Mouse (Mus musculus) kidney, postnatal 14 days (tissue): ENCODE results near the gene Nudc.

Experiments
- DNase-seq: peaks from one replicate; pipeline ENCODE4 v3.0.0; 2022; ENCODE audit warnings: mixed read lengths

Gene Nudc

DNA sequence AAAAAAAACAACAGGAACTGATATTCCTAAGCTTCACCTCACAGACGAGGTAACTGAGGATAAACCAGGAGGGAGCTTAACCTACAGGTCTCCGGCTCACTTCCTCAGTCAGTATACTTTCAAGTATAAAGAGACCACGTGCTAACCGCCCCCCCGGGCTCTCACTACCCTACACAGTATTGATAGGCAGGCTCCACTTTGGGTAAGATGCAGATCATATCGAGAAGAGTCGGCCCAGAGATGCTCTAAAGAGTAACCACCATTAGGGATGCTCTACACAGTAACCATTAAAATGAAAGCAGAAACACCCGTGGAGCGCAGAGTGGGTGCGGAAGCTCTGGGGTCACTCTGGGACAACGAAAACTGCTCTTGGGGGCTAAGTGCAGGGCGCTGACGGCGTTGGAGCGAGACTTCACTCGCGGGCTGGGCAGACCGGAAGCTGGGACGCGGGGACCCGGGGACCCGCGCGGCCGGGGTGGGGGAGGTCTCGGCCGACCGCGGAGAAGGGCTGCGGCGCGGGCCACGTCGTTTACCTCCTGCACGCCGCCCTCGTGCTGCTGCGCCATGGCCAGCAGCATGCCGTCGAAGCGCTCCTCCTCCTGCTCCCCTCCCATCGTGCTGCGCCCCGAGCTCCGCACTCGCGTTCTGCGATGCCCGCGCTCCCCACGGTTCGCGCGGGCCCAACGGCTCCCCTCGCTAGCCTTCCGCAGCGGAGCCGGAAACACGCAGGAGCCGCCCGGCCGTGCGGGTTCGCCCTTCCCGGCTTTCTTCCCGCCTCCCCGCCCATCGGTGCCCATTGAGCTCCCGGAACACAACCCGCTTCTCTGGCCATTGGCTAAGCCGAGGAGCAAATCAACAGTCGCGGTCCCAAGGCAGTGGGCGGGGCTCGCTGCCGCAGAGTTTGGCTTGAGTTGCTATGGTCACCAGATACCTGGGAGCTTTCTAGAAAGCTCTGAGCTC is at the start of gene Nudc:
TSS of gene Nudc (minus strand) at position 725 of the 960 bp plus-strand sequence.
- peak; percentile 98 for DNase-seq

DNA sequence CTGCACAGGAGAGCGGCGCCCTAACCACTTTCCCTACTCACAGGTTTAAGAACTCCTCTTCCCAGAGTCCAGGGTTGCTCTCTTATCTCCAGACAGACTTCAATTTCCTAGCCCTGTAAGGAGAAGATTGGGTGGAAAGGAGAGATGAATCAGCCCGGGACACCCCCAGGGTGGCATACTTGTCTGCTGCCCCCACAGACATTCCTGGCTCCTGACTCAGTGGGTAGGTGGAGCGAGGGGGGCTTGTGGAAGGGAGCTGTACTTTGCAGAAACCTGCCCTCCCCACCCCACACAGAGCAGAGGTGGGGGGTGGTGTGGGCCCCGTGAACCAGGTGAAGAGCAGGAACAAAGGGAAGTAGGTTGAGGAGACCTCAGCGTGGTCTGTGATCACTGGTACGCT is 49.7 kb upstream of the Nudc start:
- DNase-seq, result no peak

DNA sequence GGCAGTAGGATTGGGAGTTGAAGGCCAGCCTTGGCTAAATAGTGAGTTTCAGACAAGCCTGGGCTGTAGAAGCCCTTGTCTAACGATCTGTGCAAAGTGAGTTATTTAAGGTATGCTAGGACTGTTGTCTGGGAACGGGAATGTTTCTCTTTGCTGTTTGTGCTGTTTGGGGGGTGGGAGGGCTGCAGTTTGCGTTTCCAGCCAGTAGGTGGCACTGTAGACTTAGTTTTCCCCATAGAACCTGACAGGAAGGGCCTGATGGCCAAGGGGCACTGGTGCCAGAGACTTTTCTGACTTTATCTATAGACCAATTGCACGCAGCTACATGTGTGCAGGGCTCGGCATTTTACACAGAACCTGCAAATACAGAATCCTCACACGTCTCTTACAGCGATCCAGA is 46.8 kb upstream of the Nudc start:
- DNase-seq, result peak; percentile 86

DNA sequence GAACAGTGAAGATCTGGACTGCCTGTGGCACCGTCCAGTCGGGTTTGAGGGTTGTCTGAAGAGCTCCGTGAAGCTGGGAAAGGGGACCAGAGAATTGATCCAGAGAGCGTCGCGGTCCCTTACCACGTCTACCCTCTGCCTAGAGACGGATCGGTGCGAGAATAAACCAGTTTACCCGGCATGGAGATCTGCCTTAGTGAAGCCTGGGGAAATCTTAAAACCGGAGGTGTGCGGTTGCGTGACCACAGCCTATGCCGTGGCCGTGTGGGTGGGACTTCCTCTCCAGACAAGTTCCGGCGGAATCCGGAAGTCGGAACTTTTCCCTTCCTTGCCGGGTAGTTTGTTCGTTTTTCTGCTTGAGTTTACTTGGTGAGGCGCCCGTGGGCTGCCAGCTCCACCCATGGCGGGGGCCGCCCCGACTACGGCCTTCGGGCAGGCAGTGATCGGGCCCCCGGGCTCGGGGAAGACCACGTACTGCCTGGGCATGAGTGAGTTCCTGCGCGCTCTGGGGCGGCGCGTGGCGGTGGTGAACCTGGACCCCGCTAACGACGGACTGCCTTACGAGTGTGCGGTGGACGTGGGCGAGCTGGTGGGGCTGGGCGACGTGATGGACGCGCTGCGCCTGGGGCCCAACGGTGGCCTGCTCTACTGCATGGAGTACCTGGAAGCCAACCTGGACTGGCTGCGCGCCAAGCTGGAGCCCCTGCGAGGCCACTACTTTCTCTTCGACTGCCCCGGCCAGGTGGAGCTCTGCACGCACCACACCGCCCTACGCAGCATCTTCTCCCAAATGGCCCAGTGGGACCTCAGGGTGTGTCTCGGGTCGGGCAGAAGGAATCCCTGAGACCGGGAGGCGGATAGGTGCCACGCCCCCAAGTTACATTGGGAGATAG is 38.5 kb upstream of the Nudc start, which contains the start of gene Gpn2:
TSS of gene Gpn2 (plus strand) at position 304 of the 893 bp plus-strand sequence.
- DNase-seq, result peak; percentile 88

DNA sequence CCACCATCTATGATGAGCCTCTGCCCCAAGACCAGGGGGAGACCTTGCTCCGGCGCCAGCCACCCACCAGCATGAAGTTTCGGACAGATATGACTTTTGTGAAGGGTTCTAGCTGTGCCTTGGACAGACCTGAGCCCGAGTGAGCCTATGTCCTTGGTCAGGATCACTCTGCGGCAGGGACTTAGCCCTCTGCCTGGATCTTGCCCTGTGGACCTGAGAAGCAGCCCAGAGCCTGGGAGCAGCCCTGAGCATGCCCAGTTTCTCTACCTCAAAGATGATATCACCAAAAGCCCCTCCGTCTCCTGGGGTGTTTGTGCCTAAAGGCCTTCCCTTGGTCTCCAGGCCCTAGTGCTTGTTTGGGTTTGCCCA is 37.9 kb upstream of the Nudc start:
- no peak for DNase-seq

DNA sequence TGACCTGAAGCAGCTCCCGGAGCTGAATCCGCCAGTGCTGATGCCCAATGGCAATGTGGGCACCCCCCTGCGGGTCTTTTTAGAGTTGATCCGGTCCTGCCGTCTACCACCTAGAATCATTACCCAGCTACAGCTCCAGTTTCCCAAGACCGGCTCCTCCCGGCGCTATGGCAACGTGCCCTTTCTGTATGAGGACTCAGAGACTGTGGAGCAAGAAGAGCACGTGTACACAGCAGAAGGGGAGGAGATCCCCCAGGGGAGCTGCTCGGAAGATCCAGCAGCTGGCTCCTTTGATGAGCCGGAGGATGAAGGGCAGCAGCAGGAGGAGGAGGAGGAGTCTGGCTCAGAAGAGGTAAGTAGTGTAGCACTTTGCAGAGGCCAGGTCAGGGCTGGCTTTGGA is 32.2 kb upstream of the Nudc start:
- no peak for DNase-seq

DNA sequence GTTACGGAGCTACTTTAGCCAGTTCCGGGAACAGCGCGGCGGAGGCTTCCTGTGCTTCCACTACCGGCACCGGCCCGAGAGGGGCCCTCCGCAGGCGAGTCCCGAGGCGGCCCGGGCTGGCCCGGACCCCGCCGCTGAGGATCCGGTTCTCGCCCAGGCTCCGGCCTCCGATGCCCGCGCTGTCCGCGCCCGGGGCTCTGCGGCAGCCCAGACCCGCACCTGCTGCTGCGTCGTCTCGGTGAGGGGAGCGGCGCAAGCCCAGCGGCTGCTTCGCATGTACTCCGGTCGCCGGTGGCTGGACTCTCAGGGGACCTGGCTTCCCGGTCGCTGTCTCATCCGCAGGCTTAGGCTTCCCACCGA is 29.0 kb upstream of the Nudc start:
- no peak for DNase-seq

DNA sequence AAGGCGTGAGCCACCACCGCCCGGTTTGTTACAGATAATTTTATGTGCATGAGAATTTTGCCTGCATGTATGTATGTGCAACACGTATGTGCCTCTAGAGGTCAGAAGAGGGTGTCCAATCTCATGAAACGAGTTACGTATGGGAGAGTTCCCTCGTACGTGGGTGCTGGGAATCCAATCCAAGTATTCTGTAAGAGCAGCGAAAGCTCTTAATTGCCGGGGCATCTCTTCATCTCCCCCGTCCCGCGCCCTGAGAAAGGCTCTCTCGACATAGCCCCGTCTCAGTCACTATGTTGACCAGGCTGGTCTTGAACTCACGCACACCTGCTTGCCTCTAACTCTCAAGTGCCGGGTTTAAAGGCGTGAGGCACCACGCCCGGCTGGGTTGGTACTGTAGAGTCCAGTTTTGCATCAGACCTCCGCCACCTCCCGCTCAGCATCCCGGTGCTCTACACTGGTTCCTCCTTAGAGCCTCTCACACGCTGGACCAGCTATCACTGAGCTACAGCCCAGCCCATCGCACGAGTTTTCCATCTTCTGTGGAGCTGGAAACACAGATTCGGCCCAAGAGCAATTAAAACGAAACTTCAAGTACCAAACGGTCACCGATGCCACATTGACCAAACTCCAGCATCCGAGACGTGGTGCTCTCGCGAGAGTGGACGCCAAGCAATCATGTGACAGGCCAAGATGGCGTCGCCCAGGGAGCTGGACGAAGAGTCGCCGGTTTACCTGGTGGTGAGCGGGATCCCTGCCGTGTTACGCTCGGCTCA is 28.5 kb upstream of the Nudc start, which contains the start of gene Gpatch3:
TSS of gene Gpatch3 (plus strand) at position 676 of the 773 bp plus-strand sequence.
- DNase-seq, result peak; percentile 95

DNA sequence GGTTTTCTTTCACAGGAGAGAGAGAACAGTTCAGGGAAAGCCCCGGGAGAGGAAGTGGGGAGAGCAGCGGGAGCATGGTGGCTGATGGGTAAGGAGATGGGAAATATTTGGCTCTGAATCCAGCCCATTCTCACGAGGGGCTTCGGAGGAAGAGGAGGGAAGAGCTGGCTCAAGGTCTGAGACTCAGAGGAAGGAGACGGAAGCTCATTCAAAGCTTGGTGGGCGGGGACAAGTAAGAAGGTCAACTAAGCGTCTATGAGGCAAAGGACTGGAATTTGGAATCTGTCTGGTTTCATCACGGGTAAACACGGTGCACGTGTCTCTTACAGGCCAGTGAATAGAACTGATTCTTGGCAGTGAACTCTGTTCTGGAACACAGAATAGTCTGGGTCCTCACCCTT is 24.3 kb upstream of the Nudc start:
- DNase-seq, result peak; percentile 79

DNA sequence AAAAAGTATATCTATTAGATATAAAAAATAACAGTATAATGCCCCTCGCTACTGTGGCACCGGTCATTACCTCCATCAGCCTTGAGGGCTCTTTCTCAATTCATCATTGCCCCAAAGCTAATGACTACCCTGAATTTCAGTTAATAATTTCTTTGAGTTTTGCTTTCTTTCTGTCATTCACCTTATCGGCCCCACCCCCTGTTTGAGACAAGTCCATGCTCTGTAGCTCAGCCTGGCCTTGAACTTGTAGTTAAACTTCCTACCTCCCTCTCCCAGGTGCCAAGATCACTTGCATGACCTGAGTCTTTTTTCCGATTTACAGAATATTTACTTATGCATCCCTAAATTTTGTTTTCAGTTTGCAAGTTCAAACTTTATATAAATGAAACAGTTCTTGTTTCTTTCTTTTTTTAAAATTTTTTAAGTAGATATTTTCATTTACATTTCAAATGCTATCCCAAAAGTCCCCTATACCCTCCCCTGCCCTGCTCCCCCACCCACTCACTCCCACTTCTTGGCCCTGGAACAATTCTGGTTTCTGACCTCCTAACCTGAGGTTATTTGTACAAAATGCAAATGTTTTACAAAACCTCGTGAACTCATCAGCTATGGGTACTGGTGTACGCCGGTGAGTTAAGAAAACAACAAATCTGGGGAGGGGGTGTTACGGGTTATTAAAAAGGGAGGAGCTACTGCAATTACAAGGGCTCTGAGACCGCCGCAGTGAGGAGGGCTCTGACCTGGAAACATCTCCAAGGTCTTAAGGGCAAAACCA is 23.7 kb upstream of the Nudc start:
- DNase-seq, result peak; percentile 39

DNA sequence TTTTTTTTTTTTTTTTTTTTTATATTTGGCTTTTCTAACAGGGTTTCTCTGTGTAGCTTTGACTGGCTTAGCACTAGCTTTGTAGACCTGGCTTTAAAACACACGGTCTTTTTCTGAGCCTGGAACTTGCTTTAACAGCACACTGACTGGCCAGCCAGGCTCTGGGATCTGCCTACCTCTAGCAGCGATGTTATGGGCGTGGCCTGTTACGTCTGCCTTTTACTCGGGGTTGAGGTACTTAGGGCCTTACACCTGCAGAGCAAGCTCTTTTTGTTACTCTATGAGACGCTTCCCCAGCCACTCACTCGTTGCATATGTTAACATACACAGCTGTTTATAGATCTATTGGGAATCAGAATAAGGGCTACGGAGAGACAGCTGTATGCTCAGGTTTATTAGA is 21.5 kb upstream of the Nudc start:
- DNase-seq, result no peak

DNA sequence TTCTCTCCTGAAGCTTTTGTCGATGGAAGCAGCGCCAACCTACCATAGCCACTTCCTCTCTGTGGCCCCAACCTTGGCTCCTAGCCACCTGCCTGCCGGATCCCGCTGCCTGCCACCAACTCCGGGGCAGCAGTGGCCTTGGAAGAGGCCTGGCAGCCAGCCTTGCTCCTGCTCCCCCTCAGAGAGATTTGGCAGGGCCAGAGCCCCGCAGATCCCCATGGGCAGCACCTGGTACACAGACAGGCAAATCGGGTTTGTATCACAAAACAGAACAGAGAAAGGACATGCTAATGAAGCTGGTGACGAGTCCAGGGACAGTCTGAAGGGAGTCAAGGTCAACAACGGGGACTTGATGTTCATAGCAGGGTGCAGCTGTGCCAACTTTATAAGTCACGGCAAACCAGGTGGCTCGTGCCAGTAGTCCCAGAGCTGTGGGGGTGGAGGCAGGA is 17.4 kb upstream of the Nudc start:
- DNase-seq, result peak; percentile 76

DNA sequence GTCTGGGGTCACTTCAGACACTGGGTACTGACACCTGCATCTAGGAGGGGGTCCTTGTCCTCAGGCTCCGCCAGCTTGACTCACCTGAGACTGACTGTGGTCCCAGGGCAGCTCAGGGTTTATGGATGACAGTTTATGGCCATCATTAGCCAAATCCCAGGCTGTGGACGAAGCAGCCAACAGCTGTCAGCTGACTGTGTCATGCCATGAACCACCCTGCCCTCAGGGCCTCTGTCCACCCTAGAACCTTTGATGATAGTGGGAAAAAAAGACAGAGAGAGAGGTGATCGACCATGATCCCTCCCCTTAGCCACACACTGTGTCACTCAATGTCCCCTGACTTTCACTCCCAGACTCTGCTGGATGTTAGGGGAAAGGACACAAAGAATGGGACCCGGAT is 15.8 kb upstream of the Nudc start:
- DNase-seq, result no peak

DNA sequence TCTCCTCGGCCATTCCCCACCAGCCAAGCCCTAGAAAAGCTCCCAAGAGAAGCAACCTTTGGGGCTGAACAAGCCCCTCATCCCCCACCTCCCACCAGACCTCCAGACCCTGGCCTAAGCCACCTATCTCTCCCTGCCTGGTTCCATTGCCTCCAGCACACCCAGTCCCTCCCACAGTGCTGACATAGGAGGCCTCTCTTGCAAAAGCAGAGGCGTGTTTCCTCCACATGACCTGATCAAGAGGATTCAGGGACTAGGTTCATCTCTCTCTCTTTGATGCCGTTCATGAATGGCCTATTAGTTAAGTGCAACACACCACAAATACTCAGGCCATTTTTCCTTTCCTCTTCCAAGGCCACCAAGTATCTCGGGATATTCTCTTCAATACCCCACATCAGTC is 14.1 kb upstream of the Nudc start:
- DNase-seq, result no peak

DNA sequence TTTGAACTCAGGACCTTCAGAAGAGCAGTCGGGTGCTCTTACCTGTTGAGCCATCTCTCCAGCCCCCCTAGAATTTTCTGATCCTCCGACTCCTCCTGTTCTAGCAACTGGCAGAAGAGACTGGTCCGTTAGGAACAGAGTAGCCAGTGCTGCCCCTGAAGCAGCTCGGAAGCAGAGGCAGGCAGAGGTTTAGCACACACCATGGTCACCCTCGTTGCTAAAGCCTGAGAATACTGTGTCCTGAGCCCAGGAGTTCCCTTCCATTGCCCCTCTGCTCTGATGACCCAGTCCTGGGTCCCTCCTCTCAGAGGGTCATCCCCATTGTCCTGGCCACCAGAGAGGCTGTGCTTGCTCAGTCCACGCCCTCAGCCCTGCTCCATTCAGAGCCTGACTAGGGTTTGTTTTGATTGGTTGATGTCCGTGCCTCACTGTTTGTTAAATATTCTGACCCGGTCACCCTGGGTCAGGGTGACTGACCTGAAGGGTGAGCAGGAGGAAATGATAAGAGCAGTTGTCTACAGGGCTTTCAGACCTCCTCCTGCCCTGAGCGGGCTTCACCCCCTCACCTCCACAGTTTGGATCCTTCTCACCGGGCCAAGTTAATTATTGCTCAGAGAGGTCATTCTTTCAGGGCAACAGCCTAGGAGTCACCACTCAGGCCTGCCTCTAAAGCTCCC is 11.4 kb upstream of the Nudc start:
- DNase-seq, result peak; percentile 72

DNA sequence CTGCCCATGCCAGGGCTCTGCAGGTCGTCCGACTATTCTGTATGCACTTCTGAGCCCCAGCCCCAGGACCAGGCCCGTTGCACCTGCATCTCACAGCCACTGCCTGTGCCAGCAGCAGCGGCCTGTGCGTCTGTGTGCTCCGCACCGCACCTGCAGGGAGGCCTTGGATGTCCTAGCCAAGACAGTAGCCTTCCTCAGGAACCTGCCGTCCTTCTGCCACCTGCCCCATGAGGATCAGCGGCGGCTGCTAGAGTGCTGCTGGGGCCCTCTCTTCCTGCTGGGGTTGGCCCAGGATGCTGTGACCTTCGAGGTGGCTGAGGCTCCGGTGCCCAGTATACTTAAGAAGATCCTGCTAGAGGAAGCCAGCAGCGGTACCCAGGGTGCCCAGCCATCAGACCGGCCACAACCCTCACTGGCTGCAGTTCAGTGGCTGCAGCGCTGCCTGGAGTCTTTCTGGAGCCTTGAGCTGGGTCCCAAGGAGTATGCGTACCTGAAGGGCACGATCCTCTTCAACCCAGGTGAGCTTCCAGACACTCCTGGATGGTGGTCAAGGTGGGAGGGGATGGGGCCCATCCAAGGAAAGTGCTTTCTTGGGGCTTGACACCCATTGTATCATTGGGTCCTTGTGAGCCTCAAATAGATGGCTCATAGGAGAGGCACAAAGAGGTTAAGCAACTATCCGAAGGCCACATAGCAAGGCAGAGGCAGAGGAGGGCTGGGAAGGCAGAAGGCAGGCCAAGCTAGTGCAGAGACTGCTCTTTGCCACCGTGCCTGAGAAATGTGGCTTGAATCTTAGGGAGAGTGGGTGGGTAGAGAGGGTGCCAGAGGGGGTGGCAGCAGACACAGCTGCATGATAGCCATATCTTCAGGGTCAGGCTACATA is 7.9 kb upstream of the Nudc start:
- no peak for DNase-seq

DNA sequence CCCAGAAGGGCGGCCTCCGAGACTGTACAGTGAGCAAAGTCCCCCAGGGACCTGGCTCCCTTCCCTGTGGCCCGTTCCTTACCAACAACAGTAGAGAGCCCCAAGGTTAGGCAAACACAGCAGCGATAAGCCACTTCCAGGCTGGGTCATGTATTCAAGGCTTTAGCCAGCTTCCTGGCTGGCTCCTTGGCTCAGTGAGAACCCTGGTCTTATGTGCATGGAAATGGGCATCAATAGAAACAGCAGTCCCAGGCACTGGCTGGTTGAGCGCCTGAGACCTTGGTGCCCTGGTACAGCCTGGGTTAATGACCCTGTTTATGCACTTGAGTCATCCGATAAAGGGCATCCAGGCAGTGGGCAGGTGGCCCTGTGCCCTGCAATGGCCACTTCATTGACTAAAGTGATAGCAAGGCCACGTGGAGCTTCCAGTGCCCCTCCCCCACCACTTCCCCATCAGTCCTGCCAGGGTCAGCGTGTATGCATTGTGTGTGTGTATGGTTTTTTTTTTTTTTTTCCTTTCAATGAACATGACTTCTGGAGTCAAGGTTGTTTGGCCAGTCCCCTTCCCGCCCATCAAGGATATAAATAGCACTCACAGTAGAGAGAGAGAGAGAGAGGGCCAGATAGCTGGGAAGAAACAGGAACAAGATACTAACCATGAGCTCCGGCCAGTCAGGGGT is 7.1 kb upstream of the Nudc start, which contains the start of gene Nr0b2:
TSS of gene Nr0b2 (plus strand) at position 609 of the 680 bp plus-strand sequence.
- DNase-seq, result no peak

DNA sequence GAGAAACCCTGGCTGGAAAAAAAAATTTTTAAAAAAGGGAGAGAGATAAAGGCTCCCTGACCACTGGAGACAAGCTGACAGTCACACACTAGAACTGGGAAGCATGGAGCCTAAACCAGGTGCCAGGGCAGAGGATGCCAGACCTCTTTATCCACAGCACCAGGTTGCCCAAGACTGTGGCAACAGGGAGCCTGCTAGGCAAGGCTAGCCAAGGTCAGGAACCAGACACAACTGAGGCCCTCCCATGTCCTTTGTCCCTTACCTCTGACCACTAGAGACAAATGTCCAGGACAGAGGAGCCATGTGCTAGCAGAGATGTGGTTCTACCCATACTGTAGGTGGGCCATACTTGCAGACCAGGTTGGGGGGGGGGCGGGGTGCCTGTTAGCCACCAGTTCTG is 6.2 kb upstream of the Nudc start:
- DNase-seq, result no peak

DNA sequence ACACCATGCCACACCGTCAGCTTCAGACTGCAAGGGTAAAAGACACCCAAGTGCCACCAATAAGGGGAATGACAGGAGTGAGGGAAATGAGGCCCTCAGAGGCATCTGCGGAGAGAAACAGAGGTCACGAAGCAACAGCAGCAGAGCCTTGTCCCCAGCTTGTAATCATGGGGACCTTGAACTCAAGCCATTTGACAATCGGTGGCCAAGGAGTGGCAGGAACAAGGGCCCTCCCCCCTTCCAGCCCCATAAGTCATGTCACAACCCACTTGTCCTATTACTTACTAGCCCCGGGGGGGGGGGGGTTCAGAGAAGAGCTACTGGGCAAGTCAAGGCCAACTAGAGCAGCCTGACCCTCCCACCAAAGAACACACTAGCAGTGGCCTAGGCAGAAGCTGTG is 9.1 kb downstream of the Nudc start:
- DNase-seq, result no peak

DNA sequence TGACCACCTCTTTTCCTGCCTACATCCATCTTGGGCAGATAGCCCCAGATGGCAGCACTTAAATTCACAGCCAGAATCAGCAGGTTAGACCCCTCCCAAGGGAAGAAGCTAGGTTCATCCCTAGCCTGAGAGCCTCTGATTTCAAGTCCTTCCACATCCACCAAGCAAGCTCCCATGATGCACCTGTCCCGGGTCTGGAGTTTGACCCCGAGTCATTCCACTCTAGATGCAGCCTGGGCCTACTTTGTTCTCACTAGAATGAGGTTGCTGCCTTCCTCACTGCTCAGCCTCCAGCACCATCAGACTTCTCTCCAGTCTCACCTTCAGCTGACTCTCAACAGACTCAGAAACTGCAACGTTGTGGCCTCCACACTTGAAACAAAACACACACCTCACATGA is 9.7 kb downstream of the Nudc start:
- no peak for DNase-seq
